Mouse (Mus musculus) gastrocnemius, postnatal 25 days (tissue): ENCODE data around the gene Zfp974. TPM values are rescaled to one million over a fixed set of nuclear protein-coding genes. Genes with fewer than 3 reads are reported as not detected.
"Not testable (repeated sequence)": the region's sequence is repeated elsewhere in the genome, so short reads cannot be mapped to it uniquely, and the experiment has no call there.

ENCODE experiments used
- DNase-seq: peaks from one replicate; pipeline ENCODE4 v3.0.0; 2022
- long read RNA-seq, 2 experiments: library from polyadenylated mRNA; stranded (forward); transcript quantifications; one replicate each; pipeline ENCODE4 v2.0.0; 2021
- total RNA-seq, 2 experiments: library from RNA; stranded (reverse); gene quantifications; 1 replicate in 1 of 2; 2 replicates in 1 of 2; pipeline ENCODE4 v1.2.3; 2021

Zfp974 gene
- total RNA-seq = 1 to 10 TPM; 3.2 to 5.4 TPM
- long read RNA-seq, experiment 1, partial matches to known transcripts = 0 of 2 reads
- long read RNA-seq, experiment 1, other reads (novel, unspliced or antisense) = 2 of 2 reads
- long read RNA-seq, experiment 2, partial matches to known transcripts = 1 of 1 reads
- long read RNA-seq, experiment 2, other reads (novel, unspliced or antisense) = 0 of 1 reads

GRCm38 (mm10) chr7:27928818-27929695 lies at the start of gene Zfp974:
Gene Zfp974, minus strand, starts transcription at chr7:27929460.
- DNase-seq = peak; percentile 49

- DNase-seq = not testable (repeated sequence)
These were observed 20.2 kb upstream of the Zfp974 start for GRCm38 (mm10) chr7:27949451-27949850.

- not testable (repeated sequence) for DNase-seq
These were observed 12.6 kb upstream of the Zfp974 start for GRCm38 (mm10) chr7:27941869-27942268.

- DNase-seq = not testable (repeated sequence)
These were observed 4.5 kb upstream of the Zfp974 start for GRCm38 (mm10) chr7:27933800-27934158.

- no peak for DNase-seq
These were observed 4.0 kb upstream of the Zfp974 start for GRCm38 (mm10) chr7:27933050-27933799.

GRCm38 (mm10) chr7:27927041-27927440 lies 2.2 kb downstream of the Zfp974 start:
- not testable (repeated sequence) for DNase-seq

GRCm38 (mm10) chr7:27910952-27911351 lies 18.3 kb downstream of the Zfp974 start:
- not testable (repeated sequence) for DNase-seq

GRCm38 (mm10) chr7:27905061-27905848 lies 24.0 kb downstream of the Zfp974 start:
- no peak for DNase-seq

- no peak for DNase-seq
These were observed 28.7 kb downstream of the Zfp974 start for GRCm38 (mm10) chr7:27900601-27901000.

GRCm38 (mm10) chr7:27881721-27882120 lies 47.5 kb downstream of the Zfp974 start:
- no peak for DNase-seq

- not testable (repeated sequence) for DNase-seq
These were observed 66.7 kb downstream of the Zfp974 start for GRCm38 (mm10) chr7:27862578-27862977.

GRCm38 (mm10) chr7:27860396-27861235 lies 68.6 kb downstream of the Zfp974 start:
- DNase-seq = peak; percentile 80

- no peak for DNase-seq
These were observed 69.7 kb downstream of the Zfp974 start for GRCm38 (mm10) chr7:27859301-27860251.

Other genes starting within 250 kb of the Zfp974 start
- under 1 TPM; 0.49 to 0.75 TPM for gene Zfp607b, start 240.1 kb downstream of the Zfp974 start, total RNA-seq
- 1 to 10 TPM; 5.0 to 6.2 TPM for gene Zfp60, start 198.1 kb downstream of the Zfp974 start, total RNA-seq
- 1 to 10 TPM; 3.8 to 3.9 TPM for gene Zfp626, start 122.3 kb downstream of the Zfp974 start, total RNA-seq
- gene Zfp59, start 90.9 kb downstream of the Zfp974 start, total RNA-seq = 1 to 10 TPM; 1.6 to 1.7 TPM
- 1 to 10 TPM; 1.9 to 2.0 TPM for gene Zfp607a, start 71.9 kb downstream of the Zfp974 start, total RNA-seq
- 1 to 10 TPM; 6.3 to 7.2 TPM for gene Zfp780b, start 49.7 kb upstream of the Zfp974 start, total RNA-seq
- under 1 TPM; 0.38 to 0.46 TPM for gene Zfp850, start 84.7 kb upstream of the Zfp974 start, total RNA-seq
- 100 to 1,000 TPM in 1 of 2 experiments, 10 to 100 TPM in 1; 99.0 to 104 TPM for gene Psmc4, start 120.6 kb upstream of the Zfp974 start, total RNA-seq
- gene Fcgbp, start 141.8 kb upstream of the Zfp974 start, total RNA-seq = not detected
- gene 9530053A07Rik, start 200.0 kb upstream of the Zfp974 start, total RNA-seq = not detected
- 10 to 100 TPM; 21.8 to 24.3 TPM for gene Fbl, start 240.2 kb upstream of the Zfp974 start, total RNA-seq